Mouse (Mus musculus) midbrain, embryonic 11.5 days (tissue): ENCODE results near the gene Pitpnm2. TPM values are rescaled to one million over a fixed set of nuclear protein-coding genes. Genes with fewer than 3 reads are reported as not detected.

Source experiments
- ATAC-seq: fragments of 200-750 bp; cut with Nextera tagmentation; 2 replicates; pipeline ENCODE4 v1.8.0; 2017; ENCODE audit warnings: moderate TSS enrichment, moderate library complexity; ENCODE audit not compliant: low FRiP score
- DNase-seq: peaks from one replicate; pipeline ENCODE4 v3.0.0; 2015; ENCODE audit warnings: low spot score; ENCODE audit errors: missing footprints
- H3K27ac ChIP-seq: fragments of 300-500 bp; sonication (generic); 2 replicates; pipeline ENCODE4 v1.5.1; 2014; ENCODE audit warnings: low read depth, low read length
- H3K27me3 ChIP-seq: fragments of 300-500 bp; sonication (generic); 2 replicates; pipeline ENCODE4 v1.6.1; 2014; ENCODE audit warnings: mild to moderate bottlenecking, low read length, moderate library complexity, mixed read lengths; ENCODE audit not compliant: control insufficient read depth, insufficient read depth
- H3K36me3 ChIP-seq: fragments of 300-500 bp; sonication (generic); 2 replicates; pipeline ENCODE4 v1.6.1; 2014; ENCODE audit warnings: mild to moderate bottlenecking, low read length, moderate library complexity, mixed read lengths; ENCODE audit not compliant: control insufficient read depth, insufficient read depth
- H3K4me1 ChIP-seq: fragments of 300-500 bp; sonication (generic); 2 replicates; pipeline ENCODE4 v1.6.1; 2014; ENCODE audit warnings: low read length; ENCODE audit not compliant: control insufficient read depth, insufficient read depth
- H3K4me2 ChIP-seq: fragments of 300-500 bp; sonication (generic); 2 replicates; pipeline ENCODE4 v1.6.1; 2014; ENCODE audit warnings: mild to moderate bottlenecking, moderate library complexity
- H3K4me3 ChIP-seq: fragments of 300-500 bp; sonication (generic); 2 replicates; pipeline ENCODE4 v1.5.1; 2014; ENCODE audit warnings: low read depth, low read length
- H3K9ac ChIP-seq: fragments of 300-500 bp; sonication (generic); 2 replicates; pipeline ENCODE4 v1.6.1; 2014; ENCODE audit warnings: low read length
- H3K9me3 ChIP-seq: fragments of 300-500 bp; sonication (generic); 2 replicates; pipeline ENCODE4 v1.6.1; 2016; ENCODE audit warnings: low read length; ENCODE audit not compliant: control insufficient read depth
- WGBS: fragments of 180-500 bp; shearing (Covaris S2); extraction: QIAGEN DNeasy Blood & Tissue Kit; methylation state at CpG from one replicate; pipeline ENCODE4 v1.1.7; 2014; 5-methylcytosine and 5-hydroxymethylcytosine counted together
- polyA plus RNA-seq: library from polyadenylated mRNA; unstranded; fragments of >200 nt; fragmentation: Nextera tagmentation; extraction: Ambion mirVana; gene quantifications from 2 replicates; pipeline ENCODE4 v1.2.1, GENCODE M21; 2014

Pitpnm2 gene
- polyA plus RNA-seq, 1 experiment from 2014 or later = 4.6 TPM

GRCm38 (mm10) chr5:124076559-124076958 is 173.0 kb downstream of the Pitpnm2 start:
- ATAC-seq = no peak
- WGBS = 63% methylated on average over 9 of the region's 9 CpGs
- no peak overlapping the region for H3K27ac ChIP-seq
- no peaks in the 10 kb centered on the region for H3K27me3 ChIP-seq
- H3K4me2 ChIP-seq = no peak overlapping the region
- H3K4me3 ChIP-seq = no peak overlapping the region
- peaks cover 4% of the 10 kb centered on the region for H3K4me1 ChIP-seq
- no peak for DNase-seq
- H3K9me3 ChIP-seq = no peaks in the 10 kb centered on the region
- H3K9ac ChIP-seq = no peak overlapping the region
- H3K36me3 ChIP-seq = no peaks in the 10 kb centered on the region

DNA sequence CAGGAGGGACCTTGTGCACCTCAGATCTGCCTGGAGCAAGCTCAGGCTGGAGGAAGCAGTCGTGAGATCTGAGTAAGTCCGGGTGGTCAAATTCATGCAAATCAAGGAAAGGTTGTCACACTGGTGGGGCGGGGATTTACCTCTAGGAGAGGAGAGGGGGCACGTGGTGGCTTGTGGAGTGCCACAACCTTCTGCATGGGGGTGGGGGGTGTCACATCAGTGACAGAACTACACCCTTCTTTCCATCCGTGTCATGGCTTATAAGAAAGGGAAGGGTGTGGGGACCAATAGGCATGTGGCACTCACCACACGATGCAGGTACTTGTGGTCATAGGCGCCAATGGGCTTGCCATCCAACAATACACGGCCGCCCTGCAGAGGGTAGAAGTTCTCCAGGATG is 173.8 kb downstream of the Pitpnm2 start:
- DNase-seq = no peak
- Histone ChIP-seq H3K9me3 (no peaks in the 10 kb centered on the region), H3K27ac (no peak overlapping the region), H3K4me2 (no peak overlapping the region), H3K4me1 (peaks cover 4% of the 10 kb centered on the region), H3K4me3 (no peak overlapping the region), H3K27me3 (no peaks in the 10 kb centered on the region), H3K36me3 (no peaks in the 10 kb centered on the region), H3K9ac (no peak overlapping the region)
- ATAC-seq = no peak
- 71% methylated on average over 9 of the region's 9 CpGs for WGBS

DNA sequence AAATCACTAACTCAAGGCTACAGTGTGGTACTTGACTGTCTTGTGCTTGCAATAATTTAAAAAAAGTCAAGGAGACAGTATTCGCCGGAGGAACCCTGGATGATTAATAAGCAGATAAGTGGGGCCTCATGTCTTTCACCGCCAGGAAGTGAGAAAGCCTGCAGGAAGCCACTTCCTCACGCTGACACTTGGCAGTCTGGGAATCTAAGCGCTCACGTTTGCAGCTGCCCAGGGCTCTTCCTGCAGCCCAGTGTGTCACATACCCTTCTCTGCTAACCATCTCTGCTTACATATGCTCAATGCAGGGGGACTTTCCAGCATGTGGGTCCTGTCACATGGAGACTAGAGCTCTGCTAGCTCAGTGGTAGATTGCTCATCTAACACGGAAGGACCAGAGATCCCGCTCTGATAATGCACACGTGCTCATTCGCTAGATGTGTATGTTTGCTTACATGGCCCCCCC is 174.7 kb downstream of the Pitpnm2 start:
- Histone ChIP-seq H3K4me3 (no peak overlapping the region), H3K27ac (no peak overlapping the region), H3K36me3 (no peaks in the 10 kb centered on the region), H3K27me3 (no peaks in the 10 kb centered on the region), H3K9ac (no peak overlapping the region), H3K4me2 (no peak overlapping the region), H3K4me1 (peaks cover 4% of the 10 kb centered on the region), H3K9me3 (no peaks in the 10 kb centered on the region)
- ATAC-seq = no peak
- no peak for DNase-seq
- WGBS = 71% methylated on average over 10 of the region's 10 CpGs

- H3K4me2 ChIP-seq = no peak overlapping the region
- ATAC-seq (no peak), DNase-seq (no peak)
- WGBS = 50% methylated on average over 9 of the region's 9 CpGs
- H3K27ac ChIP-seq = no peak overlapping the region
- no peaks in the 10 kb centered on the region for H3K36me3 ChIP-seq
- no peaks in the 10 kb centered on the region for H3K9me3 ChIP-seq
- peaks cover 2% of the 10 kb centered on the region; the same call in 1 of the 2 replicates for H3K4me1 ChIP-seq
- H3K9ac ChIP-seq = no peak overlapping the region
- H3K27me3 ChIP-seq = no peaks in the 10 kb centered on the region
- no peak overlapping the region for H3K4me3 ChIP-seq
Observed at GRCm38 (mm10) chr5:124073682-124074081, 175.9 kb downstream of the Pitpnm2 start.

- Histone ChIP-seq H3K9me3 (no peaks in the 10 kb centered on the region), H3K4me2 (no peak overlapping the region), H3K4me1 (no peaks in the 10 kb centered on the region; the same call in 1 of the 2 replicates), H3K4me3 (no peak overlapping the region), H3K27ac (no peak overlapping the region), H3K36me3 (no peaks in the 10 kb centered on the region), H3K9ac (no peak overlapping the region), H3K27me3 (no peaks in the 10 kb centered on the region)
- ATAC-seq (no peak), DNase-seq (no peak)
- 83% methylated on average over 3 of the region's 3 CpGs for WGBS
Observed at GRCm38 (mm10) chr5:124069657-124070056, 179.9 kb downstream of the Pitpnm2 start.

Other genes starting within 250 kb of the Pitpnm2 start
- gene Vps37b, start 217.5 kb downstream of the Pitpnm2 start, polyA plus RNA-seq = 45.5 and 50.7 TPM in 2 replicates
- gene Abcb9, start 154.0 kb downstream of the Pitpnm2 start, polyA plus RNA-seq = 0.62 and 0.71 TPM in 2 replicates
- gene Ogfod2, start 137.5 kb downstream of the Pitpnm2 start, polyA plus RNA-seq = 10.4 and 11.4 TPM in 2 replicates
- gene Arl6ip4, start 133.7 kb downstream of the Pitpnm2 start, polyA plus RNA-seq = 89.3 and 95.5 TPM in 2 replicates
- 12.3 and 13.6 TPM in 2 replicates for gene Mphosph9, start 78.2 kb upstream of the Pitpnm2 start, polyA plus RNA-seq
- 22.0 and 23.9 TPM in 2 replicates for gene 2810006K23Rik, start 78.3 kb upstream of the Pitpnm2 start, polyA plus RNA-seq
- 215 and 262 TPM in 2 replicates for gene Cdk2ap1, start 113.3 kb upstream of the Pitpnm2 start, polyA plus RNA-seq
- 78.6 and 85.9 TPM in 2 replicates for gene Sbno1, start 176.2 kb upstream of the Pitpnm2 start, polyA plus RNA-seq
- gene Kmt5a, start 190.2 kb upstream of the Pitpnm2 start, polyA plus RNA-seq = 76.6 and 90.0 TPM in 2 replicates
- gene Rilpl2, start 228.6 kb upstream of the Pitpnm2 start, polyA plus RNA-seq = 19.6 and 23.1 TPM in 2 replicates
- gene Snrnp35, start 233.4 kb upstream of the Pitpnm2 start, polyA plus RNA-seq = 15.6 and 17.3 TPM in 2 replicates